Mouse (Mus musculus) bone marrow macrophage, adult 2 months (primary cell): ENCODE data around the gene Hcn4.

Source experiments
- CTCF ChIP-seq: IDR thresholded peaks from 2 replicates; pipeline ENCODE4 v1.5.1; 2012; ENCODE audit warnings: low read depth, mild to moderate bottlenecking, low read length, moderate library complexity
- POLR2A ChIP-seq: IDR thresholded peaks from 2 replicates; pipeline ENCODE4 v1.6.1; 2012; ENCODE audit warnings: mild to moderate bottlenecking, low read depth, low read length, borderline replicate concordance

DNA sequence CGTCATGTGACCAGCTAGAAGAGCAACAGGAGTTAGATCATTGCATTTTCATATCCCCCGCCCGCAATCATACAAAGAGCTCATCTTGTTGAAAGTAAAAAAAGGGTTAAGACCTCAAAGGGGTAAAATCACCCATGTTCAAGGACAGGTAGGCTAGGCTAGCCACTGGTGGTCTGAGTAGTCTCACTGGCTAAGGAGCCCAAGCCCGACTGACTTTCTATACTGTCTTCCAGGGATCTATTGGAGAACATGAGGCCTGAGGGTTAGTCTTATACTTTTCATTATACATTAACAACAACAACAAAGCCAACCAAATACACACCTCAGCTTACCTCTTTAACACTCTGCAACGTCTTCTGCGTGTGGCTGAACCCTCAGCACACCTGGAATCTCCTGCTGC lies 52.2 kb downstream of the Hcn4 start:
- TF ChIP-seq CTCF, result no peak
- TF ChIP-seq POLR2A, result no peak
